Mouse (Mus musculus): Measurements from ENCODE around the gene Gm13723.

DNA sequence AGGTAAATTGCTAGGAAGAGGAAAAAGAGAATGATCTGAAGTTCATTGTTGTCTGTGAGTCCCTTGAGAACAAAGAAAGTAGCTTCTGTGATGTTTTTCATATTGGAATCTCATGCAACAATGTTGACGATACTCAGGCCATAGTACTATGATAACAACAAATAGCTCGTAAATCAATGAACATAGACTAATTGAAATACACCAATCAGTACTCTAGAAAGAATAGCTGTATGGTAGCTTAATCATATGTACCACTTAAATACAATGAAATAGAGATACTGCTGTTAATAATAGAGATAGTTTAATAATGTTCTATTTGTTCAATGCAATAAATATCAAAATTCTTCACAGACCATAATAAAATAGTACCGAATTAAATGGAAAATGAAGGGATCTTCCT is 23.0 kb downstream of the Gm13723 start, which contains the start of gene Olfr1095:
- TF ChIP-seq POLR2A (IDR thresholded peaks at IDR 0.05; ENCODE audit: extremely low read depth, insufficient read depth, low read length) (no peak), CTCF (IDR thresholded peaks at IDR 0.05; ENCODE audit: extremely low read depth, insufficient read depth, low read length) (no peak)
